Mouse (Mus musculus): Measurements from ENCODE around the gene Aif1.
"Not testable (repeated sequence)": the region's sequence is repeated elsewhere in the genome, so short reads cannot be mapped to it uniquely, and the experiment has no call there.

Aif1 gene

GRCm38 (mm10) chr17:35147348-35147747, 28.5 kb downstream of the Aif1 start:
- ATAC-seq (ENCODE audit: low TSS enrichment), result no peak

- ATAC-seq (ENCODE audit: low TSS enrichment), result no peak
These were observed 29.7 kb downstream of the Aif1 start for GRCm38 (mm10) chr17:35146139-35146538.

- no peak for ATAC-seq (ENCODE audit: low TSS enrichment)
These were observed 33.9 kb downstream of the Aif1 start for GRCm38 (mm10) chr17:35141971-35142370.

- no peak for ATAC-seq (ENCODE audit: low TSS enrichment)
These were observed 35.3 kb downstream of the Aif1 start for GRCm38 (mm10) chr17:35140490-35140996.

GRCm38 (mm10) chr17:35139269-35139668, 36.6 kb downstream of the Aif1 start:
- ATAC-seq (ENCODE audit: low TSS enrichment), result no peak

GRCm38 (mm10) chr17:35135591-35136320, 40.1 kb downstream of the Aif1 start:
- peak; percentile 58 for ATAC-seq (ENCODE audit: low TSS enrichment)

- peak; percentile 94 for ATAC-seq (ENCODE audit: low TSS enrichment)
These were observed 40.9 kb downstream of the Aif1 start, which contains the start of gene Bag6 for GRCm38 (mm10) chr17:35134801-35135590. Gene Bag6, plus strand, starts transcription at chr17:35135178.

GRCm38 (mm10) chr17:35133517-35133916, 42.4 kb downstream of the Aif1 start:
- no peak for ATAC-seq (ENCODE audit: low TSS enrichment)

GRCm38 (mm10) chr17:35132174-35132560, 43.7 kb downstream of the Aif1 start:
- ATAC-seq (ENCODE audit: low TSS enrichment), result no peak

GRCm38 (mm10) chr17:35131500-35132173, 44.2 kb downstream of the Aif1 start, which contains the start of gene Apom:
Gene Apom, minus strand, starts transcription at chr17:35132050.
- no peak for ATAC-seq (ENCODE audit: low TSS enrichment)

- ATAC-seq (ENCODE audit: low TSS enrichment), result no peak
These were observed 44.8 kb downstream of the Aif1 start for GRCm38 (mm10) chr17:35131038-35131437.

- ATAC-seq (ENCODE audit: low TSS enrichment), result no peak
These were observed 46.9 kb downstream of the Aif1 start for GRCm38 (mm10) chr17:35128996-35129395.

- ATAC-seq (ENCODE audit: low TSS enrichment), result no peak
These were observed 48.9 kb downstream of the Aif1 start for GRCm38 (mm10) chr17:35127017-35127416.

GRCm38 (mm10) chr17:35126206-35126611, 49.7 kb downstream of the Aif1 start, which contains the start of gene D17H6S53E:
Gene D17H6S53E, plus strand, starts transcription at chr17:35126373.
- peak; percentile 28; the same call in 1 of the 2 replicates for ATAC-seq (ENCODE audit: low TSS enrichment)

- ATAC-seq (ENCODE audit: low TSS enrichment), result no peak
These were observed 50.3 kb downstream of the Aif1 start for GRCm38 (mm10) chr17:35125578-35125977.

- ATAC-seq (ENCODE audit: low TSS enrichment), result no peak
These were observed 50.8 kb downstream of the Aif1 start for GRCm38 (mm10) chr17:35125081-35125480.

GRCm38 (mm10) chr17:35124261-35124896, 51.5 kb downstream of the Aif1 start:
- ATAC-seq (ENCODE audit: low TSS enrichment), result not testable (repeated sequence)

- not testable (repeated sequence) for ATAC-seq (ENCODE audit: low TSS enrichment)
These were observed 52.6 kb downstream of the Aif1 start for GRCm38 (mm10) chr17:35123287-35123686.

GRCm38 (mm10) chr17:35121871-35122303, 54.0 kb downstream of the Aif1 start, which contains the start of gene Csnk2b:
Gene Csnk2b, minus strand, starts transcription at chr17:35122053.
- ATAC-seq (ENCODE audit: low TSS enrichment), result peak; percentile 33; the same call in 1 of the 2 replicates

- ATAC-seq (ENCODE audit: low TSS enrichment), result peak; percentile 89
These were observed 54.6 kb downstream of the Aif1 start, which contains the start of gene Gpank1 for GRCm38 (mm10) chr17:35121143-35121799. Gene Gpank1, plus strand, starts transcription at chr17:35121455.

Measured in frontal cortex, adult (tissue).